Mouse (Mus musculus): ENCODE measurements around the gene Olfr606.
"Not testable (repeated sequence)": the region's sequence is repeated elsewhere in the genome, so short reads cannot be mapped to it uniquely, and the experiment has no call there.

Gene Olfr606

GRCm38 (mm10) chr7:103448746-103449145 is at the start of gene Olfr606:
Gene Olfr606 (plus strand): TSS chr7:103449046.
- in situ Hi-C loops (cut with MboI; ENCODE audit: unreplicated experiment in 2 of 2), result no loop called here

GRCm38 (mm10) chr7:103406521-103407055 is 42.3 kb upstream of the Olfr606 start:
- in situ Hi-C loops (cut with MboI; ENCODE audit: unreplicated experiment in 2 of 2), result not testable (repeated sequence)

GRCm38 (mm10) chr7:103414772-103415171 is 34.1 kb upstream of the Olfr606 start, which contains the start of gene Usp17lc:
Gene Usp17lc (plus strand): TSS chr7:103415072.
- in situ Hi-C loops (cut with MboI; ENCODE audit: unreplicated experiment in 2 of 2), result not testable (repeated sequence)

GRCm38 (mm10) chr7:103445339-103445738 is 3.5 kb upstream of the Olfr606 start, which contains the start of gene Olfr605:
Gene Olfr605 (minus strand): TSS chr7:103445439.
- in situ Hi-C loops (cut with MboI; ENCODE audit: unreplicated experiment in 2 of 2), result no loop called here

GRCm38 (mm10) chr7:103460590-103460989 is 11.7 kb downstream of the Olfr606 start:
- in situ Hi-C loops (cut with MboI; ENCODE audit: unreplicated experiment in 2 of 2), result no loop called here

- in situ Hi-C loops (cut with MboI; ENCODE audit: unreplicated experiment in 2 of 2), result no loop called here
Observed at GRCm38 (mm10) chr7:103469577-103469976, 20.7 kb downstream of the Olfr606 start, which contains the start of gene Olfr608. Gene Olfr608 (plus strand): TSS chr7:103469877.

GRCm38 (mm10) chr7:103477106-103477505 is 28.3 kb downstream of the Olfr606 start:
- in situ Hi-C loops (cut with MboI; ENCODE audit: unreplicated experiment in 2 of 2), result not testable (repeated sequence)

GRCm38 (mm10) chr7:103497962-103498361 is 49.1 kb downstream of the Olfr606 start, which contains the start of gene Olfr609:
Gene Olfr609 (minus strand): TSS chr7:103498062.
- in situ Hi-C loops (cut with MboI; ENCODE audit: unreplicated experiment in 2 of 2), result no loop called here
